Mouse (Mus musculus) layer of hippocampus, adult 9-11 months (tissue): ENCODE measurements around the gene Utrn.

ENCODE experiments used
- DNase-seq: peaks from one replicate; pipeline ENCODE4 v3.0.0; 2022

Gene Utrn

DNA sequence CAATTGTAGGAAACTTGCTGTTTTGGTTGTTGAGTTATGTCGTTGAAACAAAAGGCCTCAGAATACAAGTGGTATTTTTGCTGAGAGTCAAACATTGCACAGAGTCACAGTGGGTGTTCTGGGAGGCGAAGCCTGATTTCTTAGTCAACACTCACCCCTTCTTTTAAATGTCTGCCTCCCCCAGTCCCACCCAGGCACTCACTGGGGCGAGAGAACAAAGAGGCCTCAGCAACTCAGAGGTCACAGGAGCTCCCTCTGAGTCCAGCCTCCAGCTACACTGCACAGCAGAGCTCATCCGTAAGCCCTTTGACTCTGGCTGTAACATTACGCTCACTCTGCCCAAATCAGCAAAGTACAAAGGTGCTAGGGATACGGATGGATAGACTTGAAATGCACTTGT, 77.1 kb downstream of the Utrn start:
- DNase-seq = no peak

DNA sequence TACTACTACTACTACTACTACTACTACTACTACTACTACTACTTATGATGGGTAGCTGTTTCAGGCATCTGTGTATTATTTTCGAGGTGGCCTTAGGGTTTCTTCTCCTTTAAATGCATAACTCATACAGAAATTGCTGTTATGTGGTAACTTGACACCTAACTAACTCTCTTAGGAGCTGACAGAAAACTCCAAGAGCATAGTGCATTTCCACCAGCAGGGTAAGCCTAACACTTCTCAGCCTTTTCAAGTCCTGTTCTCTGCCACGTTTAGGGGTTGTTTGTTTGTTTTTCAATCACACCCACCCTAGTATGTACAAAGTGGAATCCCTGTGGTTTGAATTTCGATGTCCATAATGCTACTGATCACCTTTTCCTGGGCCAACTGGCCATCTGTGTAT, 78.3 kb downstream of the Utrn start:
- no peak for DNase-seq

DNA sequence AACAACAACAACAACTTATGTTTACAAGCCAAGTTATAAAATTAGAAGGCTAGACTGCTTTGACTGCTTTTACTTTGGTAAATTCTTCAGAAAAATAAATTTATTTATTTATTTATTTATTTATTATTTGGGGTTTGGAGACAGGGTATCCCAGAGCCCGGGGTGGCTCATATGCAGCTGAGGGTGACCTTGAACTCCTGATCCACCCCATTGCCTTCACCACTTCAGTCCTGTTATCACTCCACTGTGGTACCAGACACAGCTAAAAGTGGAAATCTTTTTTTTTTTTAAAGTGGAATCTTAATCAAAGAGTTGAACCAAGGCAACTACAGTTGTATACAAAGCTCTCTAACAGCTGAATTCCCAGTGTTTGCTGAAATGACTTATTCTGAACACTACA, 80.6 kb downstream of the Utrn start:
- DNase-seq = no peak

DNA sequence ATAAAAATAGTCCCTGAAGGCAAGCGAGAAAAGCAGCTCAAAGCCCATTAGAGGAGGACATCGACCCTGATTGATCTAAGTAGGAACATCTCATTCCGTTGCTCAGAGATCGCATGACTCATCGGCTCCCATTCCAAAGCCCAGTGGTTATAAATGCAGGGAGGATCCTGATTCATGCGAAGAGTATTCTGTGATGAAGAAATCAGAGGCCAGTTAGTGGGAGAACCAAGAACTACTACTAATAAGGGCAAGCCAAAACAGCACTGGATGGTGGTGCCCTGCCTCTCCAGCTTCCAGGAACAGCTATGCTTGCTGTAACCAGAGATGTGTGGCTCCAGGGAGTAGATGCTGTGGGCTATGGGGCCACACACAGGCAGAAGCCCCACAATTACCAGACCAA, 81.2 kb downstream of the Utrn start:
- DNase-seq = no peak

DNA sequence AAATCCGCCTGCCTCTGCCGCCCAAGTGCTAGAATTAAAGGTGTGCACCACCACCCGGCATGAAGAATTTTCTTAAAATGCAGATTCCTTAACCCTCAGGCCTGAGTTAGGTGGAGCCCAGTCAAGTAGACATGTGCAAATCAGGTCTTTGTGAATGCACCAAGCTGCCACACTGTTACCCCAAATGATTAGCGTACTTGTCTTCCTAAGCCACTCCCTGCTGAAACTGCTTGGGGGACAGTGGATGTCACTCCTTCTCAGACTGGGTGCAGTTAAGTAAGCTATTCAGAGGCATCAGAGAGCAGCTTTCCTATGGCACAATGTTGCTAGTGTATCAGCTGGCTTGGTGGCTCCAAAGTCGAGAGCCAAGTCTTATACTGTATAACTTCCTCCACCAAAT, 83.9 kb downstream of the Utrn start:
- no peak for DNase-seq

DNA sequence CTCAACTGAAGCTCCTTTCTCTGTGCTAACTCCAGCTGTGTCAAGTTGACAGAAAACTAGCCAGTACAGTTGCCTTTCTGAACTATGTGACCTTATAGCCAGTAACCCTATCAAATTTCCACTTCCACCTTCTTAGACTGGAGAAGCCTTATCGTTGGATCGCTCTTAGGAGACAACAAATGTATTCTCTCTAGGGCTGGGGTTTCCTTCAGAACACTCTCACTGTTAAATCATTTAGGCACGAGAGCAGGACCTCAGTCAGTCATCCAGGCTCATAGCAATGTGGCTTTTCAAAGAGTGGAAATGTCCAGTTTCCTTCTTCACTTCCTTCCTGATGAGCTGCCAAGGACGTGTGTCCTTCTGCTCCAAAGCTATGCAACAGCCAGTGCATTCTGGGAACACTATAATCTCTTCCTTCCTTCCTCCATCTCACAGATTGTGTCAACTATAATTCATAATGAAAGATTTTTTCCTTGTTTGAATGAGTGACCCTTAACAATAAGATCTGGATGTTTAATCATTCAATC, 87.7 kb downstream of the Utrn start:
- DNase-seq = no peak

DNA sequence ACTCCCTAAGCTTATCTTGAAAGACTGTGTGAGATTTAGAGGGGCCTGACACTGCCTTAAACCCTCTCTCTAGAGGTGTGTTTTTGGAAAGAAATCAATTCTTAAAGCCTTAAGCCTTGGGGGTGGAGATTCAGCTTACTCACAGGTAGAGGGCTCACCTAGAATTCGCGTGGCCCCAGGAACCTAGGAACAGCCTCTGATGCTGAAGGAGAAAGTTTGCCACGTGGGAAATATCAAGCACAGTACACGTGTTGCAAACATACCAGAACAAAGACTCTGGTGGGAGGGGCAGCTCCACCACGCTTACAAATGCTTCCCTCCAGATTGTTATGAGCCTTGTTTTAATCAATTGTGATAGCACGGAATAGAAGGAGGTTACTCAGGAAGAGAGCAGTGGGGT, 96.0 kb downstream of the Utrn start:
- no peak for DNase-seq

DNA sequence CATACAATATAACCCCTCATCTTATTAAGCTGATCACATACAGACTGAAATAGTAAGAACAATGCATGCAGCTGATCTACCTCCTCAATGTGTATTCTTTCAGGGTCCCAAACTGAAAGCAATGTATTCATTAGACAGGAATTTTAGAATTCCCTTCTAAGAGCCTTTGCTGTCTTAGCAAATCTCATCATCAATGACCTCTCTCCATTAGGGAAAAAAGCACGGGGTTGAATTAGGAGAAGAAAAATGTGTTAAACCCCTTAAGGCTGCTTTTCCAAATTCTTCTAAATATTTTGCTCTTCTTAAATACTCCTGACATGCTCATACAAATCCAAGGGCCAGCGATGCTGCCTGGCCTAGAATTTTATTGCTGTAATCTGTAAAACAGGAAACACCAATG, 97.7 kb downstream of the Utrn start:
- no peak for DNase-seq

DNA sequence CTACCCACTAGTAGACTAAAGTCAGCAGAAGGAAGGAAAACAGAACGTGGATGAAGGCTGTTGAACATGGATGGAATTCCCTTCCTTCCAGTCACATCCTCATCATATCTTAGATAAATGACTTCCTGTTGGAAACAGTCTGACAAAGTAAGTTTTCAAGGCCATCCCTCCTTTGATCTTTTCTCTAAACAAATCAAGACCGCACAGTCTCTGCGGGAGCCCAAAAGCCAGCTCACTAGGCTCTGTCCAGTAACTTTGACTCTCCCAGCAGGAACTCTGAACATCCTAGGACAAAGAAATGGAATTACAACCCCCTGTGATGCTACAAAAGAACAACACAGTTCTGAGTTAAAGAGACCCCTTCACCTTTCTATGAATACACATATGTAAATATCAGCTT, 106.5 kb downstream of the Utrn start:
- DNase-seq = no peak

DNA sequence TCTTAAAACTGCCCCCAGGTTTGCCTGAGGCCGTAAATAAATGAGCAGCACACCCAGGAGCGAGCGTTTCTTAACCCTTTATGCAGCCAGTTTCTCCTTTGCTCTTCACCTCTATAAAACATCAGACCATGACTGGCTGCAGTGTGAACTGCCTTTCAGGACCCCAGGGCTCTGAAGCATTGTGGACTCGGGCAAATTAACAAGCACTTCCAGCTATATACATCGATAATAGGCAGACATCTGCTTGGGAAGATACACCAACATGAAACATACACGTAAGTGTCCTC, 110.5 kb downstream of the Utrn start:
- no peak for DNase-seq

DNA sequence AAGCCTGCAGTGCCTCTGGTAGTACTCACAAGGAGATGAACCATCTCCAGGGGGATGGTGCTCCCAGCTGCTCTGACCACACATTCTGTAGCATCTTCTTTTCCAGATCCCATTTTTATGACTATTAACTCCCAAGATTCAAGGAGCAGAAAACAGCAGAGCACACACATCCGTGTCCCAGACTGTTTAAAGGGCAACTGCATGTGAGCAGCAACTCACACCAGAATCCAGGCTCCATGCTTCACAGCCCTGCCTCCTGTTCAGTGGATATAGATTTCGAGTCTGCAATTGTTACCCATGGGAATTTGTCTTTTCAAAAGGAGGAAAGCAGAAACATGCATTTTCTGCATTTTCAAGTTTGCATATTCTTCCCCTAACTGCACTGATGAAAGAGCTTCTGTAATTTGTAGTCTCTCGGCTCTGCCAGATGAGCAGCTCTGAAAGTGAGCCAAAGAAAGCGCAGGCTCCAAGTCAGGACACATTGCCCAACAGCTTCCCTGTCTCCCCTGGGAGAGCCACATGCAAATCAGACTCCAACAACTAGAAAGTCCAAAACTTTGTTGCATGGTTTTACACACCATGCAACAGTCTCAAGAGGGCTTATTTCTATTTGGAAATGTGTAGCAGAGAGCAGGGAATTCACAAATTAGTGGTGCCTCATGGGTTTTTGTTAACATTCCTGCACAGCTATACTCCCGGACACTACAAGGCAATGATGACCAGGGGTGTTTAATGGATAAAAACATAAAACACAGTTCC, 111.0 kb downstream of the Utrn start:
- peak; percentile 31 for DNase-seq

DNA sequence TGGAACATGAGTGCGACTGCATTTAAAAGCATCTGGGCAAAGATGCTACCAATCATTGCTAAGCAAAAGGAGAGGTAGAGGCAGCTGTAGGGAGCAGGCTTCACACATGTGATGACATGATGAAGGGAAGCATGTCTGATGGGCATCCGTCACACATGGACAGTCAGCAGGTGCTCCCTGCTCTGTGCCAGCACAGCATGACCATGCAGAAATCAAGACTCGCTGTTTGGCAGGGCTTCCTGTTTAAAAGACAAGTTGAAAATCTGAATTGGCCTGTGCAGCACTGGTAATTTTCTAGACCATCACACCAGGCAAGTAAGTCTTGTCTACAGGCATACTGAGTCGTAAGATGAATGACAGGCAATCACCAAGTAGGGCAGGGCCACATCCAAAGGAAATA, 112.5 kb downstream of the Utrn start:
- no peak for DNase-seq

DNA sequence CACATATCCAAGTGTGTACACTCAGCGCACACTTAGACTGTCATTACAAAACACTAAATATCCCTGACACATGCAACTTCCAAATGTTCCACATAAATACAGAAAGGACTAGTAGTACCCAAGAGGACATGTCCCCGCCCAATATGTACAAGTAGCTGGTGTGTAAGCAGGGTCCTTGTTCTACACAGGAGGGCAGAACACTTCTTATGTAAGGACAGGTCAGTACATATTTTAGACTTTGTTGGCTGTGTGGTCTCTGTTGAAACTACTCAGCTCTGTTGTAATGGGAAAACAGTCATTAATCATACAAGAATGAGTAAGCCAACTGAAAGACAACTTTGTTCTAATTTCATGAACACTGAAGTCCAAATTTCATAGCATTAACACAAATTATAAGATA, 114.3 kb downstream of the Utrn start:
- DNase-seq = no peak

DNA sequence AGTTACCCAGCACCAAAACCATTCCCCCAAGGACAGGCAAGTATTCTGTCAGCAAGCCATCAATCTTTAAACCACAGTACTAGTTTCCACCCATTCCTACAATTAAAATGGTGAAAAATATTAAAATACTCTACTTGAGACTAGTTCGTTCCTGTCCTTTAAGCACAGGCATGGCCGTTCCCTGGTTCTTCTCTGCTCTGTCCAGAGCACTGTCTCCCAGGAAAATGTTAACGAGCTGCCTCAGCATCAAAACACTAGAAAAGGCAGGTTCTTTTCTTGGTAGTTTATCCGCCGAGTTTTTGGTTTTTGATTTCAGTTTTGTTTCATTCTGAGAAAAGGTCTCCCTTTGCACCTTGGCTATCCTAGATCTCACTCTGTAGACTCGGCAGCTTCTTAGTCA, 115.0 kb downstream of the Utrn start:
- DNase-seq = no peak

DNA sequence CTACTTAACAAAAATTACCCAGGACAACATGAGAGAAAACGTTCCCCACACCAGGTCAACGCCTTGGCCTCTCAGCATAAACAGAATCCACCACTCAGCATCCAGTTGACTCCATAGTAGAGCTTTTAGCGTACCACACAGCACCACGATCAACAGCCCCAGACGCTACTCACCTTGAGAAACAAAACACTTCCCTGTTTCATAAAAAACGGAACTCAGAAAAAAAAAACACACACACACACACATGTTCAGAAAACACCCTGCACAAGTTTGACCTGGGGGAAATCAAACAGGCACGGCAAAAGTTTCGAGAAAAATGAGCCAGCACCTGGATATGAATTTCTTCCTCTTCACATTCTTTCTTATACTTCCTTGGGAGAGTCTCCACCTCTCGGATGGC, 125.4 kb downstream of the Utrn start:
- DNase-seq = no peak

DNA sequence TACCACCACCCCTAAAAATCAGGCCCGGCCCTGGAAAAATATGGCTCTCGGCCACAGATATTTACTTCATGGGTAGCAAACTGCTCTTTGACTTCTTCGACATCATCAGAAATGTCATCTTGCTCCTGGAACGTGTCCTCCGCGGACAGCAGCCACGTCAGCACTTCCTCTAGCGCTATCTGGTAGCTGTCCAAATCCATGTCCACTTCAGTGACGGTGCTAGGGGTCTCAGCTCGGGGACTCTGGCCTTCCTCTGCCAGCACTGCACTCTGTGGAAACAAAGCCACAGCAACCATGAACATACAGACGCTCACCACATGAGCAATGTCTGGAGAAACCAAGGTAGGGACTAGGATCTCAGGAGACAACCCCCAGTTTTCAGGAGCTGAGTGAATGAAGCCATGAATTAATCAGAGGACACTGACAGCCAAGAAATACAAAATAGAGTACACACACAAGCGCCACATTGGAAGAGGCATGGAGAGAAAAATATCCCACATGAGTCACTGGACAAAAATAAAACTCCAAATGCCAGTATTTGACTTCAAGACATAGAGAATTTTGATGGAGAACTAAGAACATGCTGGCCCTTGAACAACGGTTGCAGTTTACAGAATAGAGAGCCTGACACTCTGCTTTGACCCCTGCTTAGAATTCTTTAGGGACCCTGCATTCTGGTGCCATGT, 129.7 kb downstream of the Utrn start:
- DNase-seq = no peak

DNA sequence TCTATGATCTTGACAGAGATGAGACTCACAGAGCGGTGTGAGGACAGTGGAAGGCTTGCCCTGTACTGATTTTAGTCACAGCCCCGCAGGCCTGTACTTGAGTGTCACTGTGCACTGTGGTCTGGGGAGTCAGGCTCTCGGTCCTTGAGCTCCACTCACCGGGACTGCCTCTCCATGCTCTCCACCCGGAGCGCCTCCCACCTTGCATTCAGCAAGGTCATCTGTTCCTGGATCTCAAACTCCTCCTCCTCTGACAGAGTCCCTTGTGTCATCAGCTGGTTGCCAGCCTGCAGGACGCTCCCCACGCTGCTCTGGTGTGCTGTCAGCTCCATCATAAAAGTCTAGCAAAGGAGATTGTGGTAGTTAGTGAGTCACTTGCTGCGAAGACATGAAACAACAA, 131.2 kb downstream of the Utrn start:
- DNase-seq = no peak

DNA sequence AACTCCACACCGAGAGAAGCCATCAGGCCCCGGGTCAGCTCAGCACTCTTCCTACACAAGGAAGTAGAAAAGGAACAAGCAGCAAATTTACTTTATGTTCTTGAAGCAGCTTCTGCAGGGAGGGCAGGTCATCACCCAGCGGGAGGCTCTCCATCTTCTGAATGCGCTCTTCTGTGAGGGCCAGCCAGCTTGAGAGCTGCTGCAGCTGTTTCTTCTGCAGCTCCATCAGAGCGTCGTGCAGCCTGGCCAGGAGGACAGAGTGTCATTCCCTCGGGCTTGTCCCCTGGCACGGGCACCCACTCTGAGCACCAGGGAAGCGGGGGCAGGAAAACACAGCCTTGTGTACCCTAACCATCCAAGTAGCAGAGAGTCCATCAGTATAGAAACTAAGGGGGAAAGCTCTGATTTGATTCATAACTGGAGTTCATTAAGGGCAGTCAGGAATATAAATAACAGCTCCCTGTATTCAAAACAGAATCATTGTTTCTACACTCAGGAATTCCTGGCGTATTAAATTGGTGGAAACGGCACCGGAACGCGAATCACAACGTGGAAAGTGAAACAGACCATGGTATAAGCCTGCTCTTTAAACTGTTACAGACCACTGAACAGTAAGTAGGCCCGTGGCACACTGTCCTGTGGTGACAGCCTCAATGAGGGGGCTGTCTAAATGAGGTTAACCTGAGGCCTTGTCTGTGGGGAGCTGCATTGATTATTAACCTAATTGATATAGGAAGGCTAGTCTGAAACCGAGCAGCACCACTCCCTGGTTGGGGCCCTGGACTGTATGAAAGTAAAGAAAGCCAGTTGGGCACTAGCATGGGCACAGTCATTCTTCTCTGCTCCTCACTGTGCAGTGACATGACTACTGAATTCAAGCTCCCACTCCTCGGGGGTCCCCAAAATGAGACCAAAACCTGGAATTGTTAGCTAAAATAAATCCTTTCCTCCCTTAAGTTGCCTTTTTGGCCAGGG, 132.0 kb downstream of the Utrn start:
- DNase-seq = no peak

DNA sequence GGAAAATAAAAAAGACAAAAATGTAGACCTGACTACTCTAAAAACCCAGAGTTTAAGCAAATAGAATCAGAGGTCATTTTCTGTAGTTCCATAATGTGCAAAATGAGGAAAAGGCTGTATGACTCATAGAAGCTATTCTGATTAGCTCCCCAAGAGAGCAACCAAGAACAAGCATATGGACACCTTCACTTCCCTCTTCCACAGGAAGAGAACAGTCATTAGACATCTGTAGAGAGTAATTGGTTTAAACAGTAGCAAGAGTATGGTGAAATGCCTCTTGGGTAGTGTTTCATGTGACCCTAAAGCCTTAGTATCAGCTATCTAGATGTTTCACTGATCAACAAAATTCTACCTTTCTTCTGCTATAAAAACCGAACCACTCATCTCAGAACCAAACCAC, 133.5 kb downstream of the Utrn start:
- no peak for DNase-seq

DNA sequence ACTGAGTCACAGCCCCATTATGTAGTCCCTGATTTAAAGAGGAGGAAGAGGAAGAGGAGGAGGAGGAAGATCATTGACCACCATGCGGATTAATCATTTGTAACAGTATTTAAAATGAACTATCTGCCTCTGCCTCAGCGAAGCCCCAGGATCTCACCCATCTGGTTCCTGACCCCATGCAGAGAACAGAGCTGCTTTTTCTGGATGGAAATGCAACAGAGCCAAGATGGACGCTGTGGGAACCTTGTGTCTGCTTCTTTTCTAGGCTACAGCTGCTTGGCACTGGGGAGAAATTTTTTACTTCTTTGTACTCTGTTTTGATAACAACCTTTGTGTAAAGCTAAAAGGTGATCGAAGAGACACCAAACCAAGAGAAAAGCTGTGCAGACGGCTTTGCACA, 137.7 kb downstream of the Utrn start:
- no peak for DNase-seq

DNA sequence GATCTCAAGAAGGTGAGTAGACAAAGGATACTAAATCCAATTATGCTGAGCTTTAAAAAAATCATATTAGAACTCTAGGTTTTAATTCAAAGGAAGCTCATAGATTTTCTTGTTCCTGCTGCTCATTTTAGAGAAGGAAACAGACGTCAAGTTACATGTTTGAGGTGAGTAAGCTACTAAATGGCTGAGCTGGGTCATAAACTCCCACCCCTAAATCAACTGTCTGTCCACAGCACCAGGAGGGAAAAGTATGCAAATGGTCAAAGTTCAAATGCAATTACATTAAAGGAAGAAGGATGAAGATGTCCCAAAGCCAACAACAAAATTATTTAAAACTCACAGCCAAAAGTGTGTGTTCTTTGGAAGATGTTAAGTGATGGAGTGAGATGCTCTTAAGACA, 139.5 kb downstream of the Utrn start:
- no peak for DNase-seq

DNA sequence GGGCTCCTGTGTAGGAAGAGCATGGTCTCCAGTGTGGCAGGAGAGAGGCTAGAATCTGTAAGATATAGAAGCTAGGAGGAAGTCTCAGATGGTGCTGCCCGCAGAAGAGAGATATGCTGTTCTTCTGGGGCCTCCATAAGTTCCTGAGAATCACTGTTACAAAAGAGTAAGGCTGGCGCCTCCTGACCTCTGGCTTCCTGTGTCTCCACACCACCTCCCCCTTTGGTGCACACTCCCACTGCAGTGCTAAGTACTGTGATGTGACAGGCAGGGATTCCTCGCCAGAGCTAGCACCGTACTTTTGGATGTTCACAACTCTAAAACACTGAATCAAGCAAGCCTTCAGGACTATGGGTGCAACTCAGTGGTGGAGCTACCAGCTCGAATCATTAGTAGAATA, 140.1 kb downstream of the Utrn start:
- DNase-seq = no peak

DNA sequence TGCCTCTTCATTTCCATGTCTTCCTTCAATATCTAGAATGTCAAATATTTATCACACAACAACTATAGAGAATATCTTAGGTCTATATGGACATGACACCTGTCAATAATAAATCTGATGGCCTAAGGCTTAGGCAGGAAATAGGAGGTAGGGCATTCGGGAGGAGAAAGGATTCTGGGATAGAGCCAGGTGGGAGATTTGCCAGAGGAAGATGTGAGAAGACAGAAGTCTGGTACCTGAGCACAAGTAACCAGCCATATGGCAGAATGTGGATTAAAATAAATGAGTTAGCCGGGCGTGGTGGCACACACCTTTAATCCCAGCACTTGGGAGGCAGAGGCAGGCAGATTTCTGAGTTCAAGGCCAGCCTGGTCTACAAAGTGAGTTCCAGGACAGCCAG, 141.3 kb downstream of the Utrn start:
- no peak for DNase-seq
